Mouse (Mus musculus) MEL (cell line): ENCODE results near the gene Sobp.

Experiments
- CTCF ChIP-seq, 3 experiments: IDR thresholded peaks in 2 of 3; conservative IDR thresholded peaks in 1 of 3; 2 replicates each; pipeline ENCODE4 v1.5.1; 2011 to 2012; ENCODE audit warnings: low read length in 3 of 3, low read depth in 2 of 3, mild to moderate bottlenecking in 2 of 3, improper control_type of control experiment in 1 of 3, inconsistent platforms in 1 of 3, mixed read lengths in 1 of 3, moderate library complexity in 1 of 3; ENCODE audit not compliant: control insufficient read depth in 1 of 3, insufficient read depth in 1 of 3, poor library complexity in 1 of 3, severe bottlenecking in 1 of 3
- EP300 ChIP-seq, 2 experiments: IDR thresholded peaks; 2 replicates each; pipeline ENCODE4 v1.6.1; 2011; ENCODE audit warnings: improper control_type of control experiment in 2 of 2, low read length in 2 of 2, low read depth in 1 of 2, mild to moderate bottlenecking in 1 of 2
- ETS1 ChIP-seq: IDR thresholded peaks from 2 replicates; pipeline ENCODE4 v1.6.1; 2012; ENCODE audit warnings: low read depth, mild to moderate bottlenecking, inconsistent platforms, low read length, improper control_type of control experiment, moderate library complexity
- MAX ChIP-seq: IDR thresholded peaks from 2 replicates; pipeline ENCODE4 v1.6.1; 2011; ENCODE audit warnings: low read length, improper control_type of control experiment
- NELFE ChIP-seq: IDR thresholded peaks from 2 replicates; pipeline ENCODE4 v1.6.1; 2011; ENCODE audit warnings: low read depth, low read length, improper control_type of control experiment
- POLR2A ChIP-seq, 2 experiments: IDR thresholded peaks; 2 replicates each; pipeline ENCODE4 v1.6.1; 2011 to 2012; ENCODE audit warnings: low read length in 2 of 2, mild to moderate bottlenecking in 2 of 2, control low read depth in 1 of 2, improper control_type of control experiment in 1 of 2, low read depth in 1 of 2, moderate library complexity in 1 of 2; ENCODE audit not compliant: control insufficient read depth in 1 of 2, insufficient read depth in 1 of 2, poor library complexity in 1 of 2
- USF2 ChIP-seq, 2 experiments: IDR thresholded peaks; 2 replicates each; pipeline ENCODE4 v1.6.1; 2011 to 2012; ENCODE audit warnings: improper control_type of control experiment in 2 of 2, low read length in 2 of 2, borderline replicate concordance in 1 of 2, inconsistent platforms in 1 of 2, low read depth in 1 of 2, mild to moderate bottlenecking in 1 of 2; ENCODE audit not compliant: insufficient read depth in 1 of 2

DNA sequence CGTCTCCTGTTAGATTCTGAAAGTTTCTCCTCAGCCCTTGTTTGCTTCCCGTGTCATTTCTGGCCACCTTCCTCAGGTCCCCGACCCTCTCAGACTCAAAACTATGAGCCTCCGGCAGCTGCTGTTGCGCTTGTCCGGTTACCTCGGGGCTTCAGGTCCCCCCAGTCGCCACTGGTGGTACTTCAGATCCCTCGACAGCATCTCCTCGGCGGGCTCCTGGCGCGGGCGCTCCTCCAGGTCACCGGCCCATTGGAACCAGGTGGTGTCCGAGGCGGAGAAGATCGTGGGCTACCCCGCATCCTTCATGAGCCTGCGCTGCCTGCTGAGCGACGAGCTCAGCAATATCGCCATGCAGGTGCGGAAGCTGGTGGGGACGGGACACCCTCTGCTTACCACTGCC lies 47.3 kb upstream of the Sobp start:
- no peak for TF ChIP-seq CTCF (IDR thresholded peaks at IDR 0.05 in 2 of 3, conservative IDR thresholded peaks at IDR 0.05 in 1 of 3; ENCODE audit: control insufficient read depth in 1 of 3, insufficient read depth in 1 of 3, low read depth in 2 of 3, low read length in 3 of 3, poor library complexity in 1 of 3, severe bottlenecking in 1 of 3)
- TF ChIP-seq USF2 (IDR thresholded peaks at IDR 0.05; ENCODE audit: borderline replicate concordance in 1 of 2, insufficient read depth in 1 of 2, low read depth in 1 of 2, low read length in 2 of 2), result no peak
- no peak for TF ChIP-seq EP300 (IDR thresholded peaks at IDR 0.05; ENCODE audit: low read depth in 1 of 2, low read length in 2 of 2)
- no peak for TF ChIP-seq NELFE
- TF ChIP-seq MAX, result no peak
- TF ChIP-seq POLR2A (IDR thresholded peaks at IDR 0.05; ENCODE audit: control insufficient read depth in 1 of 2, insufficient read depth in 1 of 2, low read depth in 1 of 2, low read length in 2 of 2, poor library complexity in 1 of 2), result no peak
- no peak for TF ChIP-seq ETS1
